Mouse (Mus musculus): Measurements from ENCODE around the gene C1qb.

C1qb gene

GRCm38 (mm10) chr4:136893691-136894543 lies 7.9 kb upstream of the C1qb start:
- DNase-seq (ENCODE audit: low spot score), result no peak

DNA sequence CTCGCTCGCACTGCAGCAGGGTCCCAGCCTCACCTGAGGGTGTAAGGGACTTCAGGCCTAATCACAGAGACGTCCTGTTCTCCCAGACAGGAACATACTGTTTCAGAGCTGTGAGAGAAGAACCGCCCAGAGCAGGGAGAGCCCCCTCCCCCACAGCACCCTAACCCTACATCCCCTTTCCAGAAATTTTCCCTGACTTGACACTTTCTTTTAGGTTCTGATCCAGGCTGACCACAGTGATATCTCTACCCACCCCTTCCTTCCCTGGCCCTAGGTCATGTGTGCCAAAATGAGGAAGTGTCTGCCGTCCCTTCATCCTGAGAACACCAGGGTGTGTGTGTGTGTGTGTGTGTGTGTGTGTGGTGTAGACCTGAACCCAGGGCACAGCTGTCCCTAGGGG lies 6.8 kb upstream of the C1qb start, which contains the start of gene C1qc:
Gene C1qc, minus strand, starts transcription at position 255 of the 400 bp plus-strand sequence.
- no peak for DNase-seq (ENCODE audit: low spot score)

- no peak for DNase-seq (ENCODE audit: low spot score)
Measured at GRCm38 (mm10) chr4:136892371-136892770, 6.4 kb upstream of the C1qb start.

DNA sequence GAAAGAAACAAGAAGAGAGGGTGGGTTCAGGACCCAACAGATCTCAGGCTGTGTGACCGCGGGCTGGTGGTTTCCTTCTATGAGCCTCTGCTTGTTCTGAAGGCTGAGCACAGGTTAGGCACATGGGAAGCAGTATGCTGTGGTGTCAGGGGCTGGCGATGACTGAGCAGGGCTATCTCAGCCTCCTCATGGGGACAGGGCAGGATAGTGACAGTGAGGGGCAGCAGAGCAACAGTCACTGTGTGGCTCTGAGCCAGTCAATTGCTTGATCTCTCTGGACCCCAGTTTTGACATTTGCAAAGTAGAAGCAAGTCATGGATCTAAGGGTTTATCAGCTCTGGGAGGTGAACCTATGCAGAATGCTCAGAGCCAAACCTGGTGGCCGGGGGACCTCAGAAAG lies 5.1 kb upstream of the C1qb start:
- no peak for DNase-seq (ENCODE audit: low spot score)

DNA sequence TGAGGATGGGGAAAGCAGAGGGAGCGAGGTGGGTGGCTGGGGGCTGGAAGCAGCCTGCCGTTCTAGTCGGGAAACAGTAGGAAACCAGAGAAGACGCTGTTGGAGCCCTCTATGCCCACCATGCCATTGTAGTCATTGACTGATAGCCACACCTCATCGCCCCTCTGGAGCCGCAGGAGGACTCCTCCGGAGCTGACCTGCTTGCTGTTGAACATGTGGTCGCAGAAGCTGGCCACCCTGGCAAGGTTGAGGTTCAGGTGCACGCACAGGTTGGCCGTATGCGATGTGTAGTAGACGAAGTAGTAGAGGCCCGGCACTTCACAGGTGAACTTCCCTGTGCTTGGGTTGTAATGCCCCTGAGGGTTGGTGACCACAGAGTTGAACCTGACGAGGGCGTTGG lies 4.0 kb upstream of the C1qb start:
- no peak for DNase-seq (ENCODE audit: low spot score)

- DNase-seq (ENCODE audit: low spot score), result no peak
Measured at GRCm38 (mm10) chr4:136887714-136888113, 1.7 kb upstream of the C1qb start.

DNA sequence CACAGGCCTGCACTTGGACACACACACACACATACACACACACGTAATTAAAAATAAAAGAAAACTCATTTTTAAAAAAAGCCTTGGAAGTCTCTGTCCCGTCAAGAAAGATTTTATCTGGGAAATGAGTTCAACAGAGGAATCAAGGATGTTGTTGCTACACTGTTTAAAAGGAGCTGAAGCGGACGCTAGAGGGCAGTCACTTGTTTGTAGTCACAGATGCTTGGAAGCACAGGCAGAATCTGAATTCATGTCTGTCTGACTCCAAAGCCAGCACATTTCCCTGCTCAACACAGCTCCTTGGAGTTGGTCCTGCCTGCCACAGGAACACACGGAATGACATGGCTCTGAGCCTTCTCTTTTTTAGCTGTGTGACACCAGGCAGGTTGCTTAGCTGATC lies 7.4 kb downstream of the C1qb start:
- DNase-seq (ENCODE audit: low spot score), result no peak

- DNase-seq (ENCODE audit: low spot score), result no peak
Measured at GRCm38 (mm10) chr4:136878171-136878570, 7.8 kb downstream of the C1qb start.

DNA sequence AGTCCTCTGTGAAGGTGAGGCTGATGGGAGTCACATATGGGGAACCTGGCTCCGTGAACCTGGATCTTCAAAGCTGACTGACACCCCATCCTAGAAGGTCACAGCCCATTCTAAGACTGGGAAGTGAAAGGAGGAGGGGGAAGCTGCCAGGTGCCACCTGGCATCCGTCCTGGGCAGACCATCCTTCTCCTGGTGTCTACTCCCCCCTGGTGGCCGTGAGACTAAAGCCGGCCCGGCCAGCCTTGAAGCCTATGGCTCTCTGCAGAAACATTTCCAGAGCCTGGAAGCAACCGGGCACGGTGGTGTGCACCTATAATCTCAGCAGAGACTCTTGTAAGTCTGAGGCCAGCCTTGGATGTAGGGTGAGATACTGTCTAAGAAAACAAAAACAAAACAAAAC lies 9.0 kb downstream of the C1qb start:
- peak; percentile 16 for DNase-seq (ENCODE audit: low spot score)

GRCm38 (mm10) chr4:136875012-136875411 lies 11.0 kb downstream of the C1qb start:
- DNase-seq (ENCODE audit: low spot score), result no peak

GRCm38 (mm10) chr4:136868371-136868770 lies 17.6 kb downstream of the C1qb start:
- no peak for DNase-seq (ENCODE audit: low spot score)

DNA sequence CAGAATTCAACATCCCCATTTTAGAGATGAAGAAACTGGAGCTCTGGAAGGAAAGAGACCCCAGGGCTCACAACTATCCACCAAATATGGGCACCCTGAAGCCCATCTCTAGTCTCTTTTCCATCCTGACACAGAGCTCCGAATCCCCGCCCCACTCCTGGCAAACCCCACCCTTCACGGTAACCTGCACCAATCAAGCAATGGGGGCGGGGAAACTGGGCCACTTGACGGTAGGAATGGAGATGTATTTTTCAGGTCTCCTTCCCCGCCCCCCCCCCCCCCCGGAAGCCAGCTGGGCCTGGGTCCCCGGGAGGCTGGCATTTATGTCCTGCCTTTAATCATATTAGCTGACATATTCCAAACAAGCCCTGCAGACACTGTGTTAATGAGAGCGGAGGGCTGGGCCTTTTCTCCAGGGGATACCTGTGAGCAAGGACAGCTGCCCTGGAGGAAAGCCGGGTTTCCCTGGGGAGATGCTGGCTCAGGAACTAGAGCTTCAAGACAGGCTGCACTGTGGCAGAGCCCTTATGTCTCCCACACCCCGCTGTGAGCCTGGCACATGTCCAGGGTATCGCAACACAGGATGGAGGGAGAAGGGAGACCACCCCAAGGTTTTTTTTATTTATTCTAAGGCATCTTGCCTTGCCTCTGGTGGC lies 18.2 kb downstream of the C1qb start:
- DNase-seq (ENCODE audit: low spot score), result no peak

DNA sequence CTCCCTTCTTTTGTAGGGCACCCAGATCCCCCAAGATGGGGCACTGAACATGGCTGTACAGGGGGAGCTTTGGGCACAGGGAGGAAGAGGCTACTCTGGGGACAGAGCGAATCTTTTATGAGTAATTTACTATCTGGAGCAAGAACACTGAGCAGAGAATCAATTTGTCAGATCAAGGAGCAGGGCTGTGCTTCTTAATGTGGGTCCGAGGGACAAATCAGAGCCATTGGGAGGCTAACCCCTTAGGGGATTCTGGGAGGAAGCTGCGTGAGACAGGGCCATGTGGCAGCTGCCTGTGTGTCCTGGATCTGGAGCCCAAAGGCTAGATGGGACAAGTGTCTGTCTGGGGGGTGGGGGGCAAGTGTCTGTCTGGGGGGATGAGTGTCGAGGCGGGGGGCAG lies 20.5 kb downstream of the C1qb start:
- no peak for DNase-seq (ENCODE audit: low spot score)

- no peak for DNase-seq (ENCODE audit: low spot score)
Measured at GRCm38 (mm10) chr4:136864751-136865470, 21.1 kb downstream of the C1qb start.

DNA sequence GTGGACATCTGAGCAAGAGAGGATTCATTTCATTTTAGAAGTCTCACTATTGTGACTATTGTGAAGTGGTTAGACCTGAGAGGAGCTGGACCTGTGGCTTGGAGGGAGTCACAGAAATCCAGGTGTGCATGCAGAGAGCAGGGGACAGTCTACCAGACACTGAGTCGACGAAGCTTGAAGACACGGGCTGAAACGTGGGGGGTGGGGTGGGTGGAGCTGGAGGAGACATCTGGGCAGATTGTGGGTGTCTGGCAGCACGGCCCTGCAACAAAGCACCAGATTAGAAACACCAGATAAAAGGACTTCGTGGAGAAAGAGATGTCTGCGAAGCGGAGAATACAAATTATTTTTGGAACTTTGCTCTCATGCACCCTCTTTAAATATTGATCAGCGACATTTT lies 22.5 kb downstream of the C1qb start:
- DNase-seq (ENCODE audit: low spot score), result no peak

DNA sequence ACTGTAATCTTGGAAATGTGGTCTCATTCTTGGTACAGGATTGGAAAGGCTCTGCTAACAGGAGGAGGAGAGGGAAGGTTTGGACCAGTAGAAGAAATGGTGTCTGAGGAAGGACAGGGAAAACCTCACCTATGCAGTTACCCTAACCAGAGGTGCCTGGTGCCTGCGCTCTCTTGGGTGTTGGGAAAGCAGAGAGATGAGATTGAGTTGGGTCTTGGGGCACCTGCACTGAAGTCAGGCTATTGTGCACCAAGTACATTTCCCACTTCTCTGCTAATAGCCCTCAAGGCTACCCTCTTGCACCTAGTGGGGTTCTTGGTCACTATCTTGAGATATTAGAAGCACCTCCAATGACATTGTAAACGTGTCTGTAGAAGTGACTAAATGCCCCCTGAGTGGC lies 23.6 kb downstream of the C1qb start:
- DNase-seq (ENCODE audit: low spot score), result no peak

- DNase-seq (ENCODE audit: low spot score), result no peak
Measured at GRCm38 (mm10) chr4:136861806-136862205, 24.2 kb downstream of the C1qb start.

DNA sequence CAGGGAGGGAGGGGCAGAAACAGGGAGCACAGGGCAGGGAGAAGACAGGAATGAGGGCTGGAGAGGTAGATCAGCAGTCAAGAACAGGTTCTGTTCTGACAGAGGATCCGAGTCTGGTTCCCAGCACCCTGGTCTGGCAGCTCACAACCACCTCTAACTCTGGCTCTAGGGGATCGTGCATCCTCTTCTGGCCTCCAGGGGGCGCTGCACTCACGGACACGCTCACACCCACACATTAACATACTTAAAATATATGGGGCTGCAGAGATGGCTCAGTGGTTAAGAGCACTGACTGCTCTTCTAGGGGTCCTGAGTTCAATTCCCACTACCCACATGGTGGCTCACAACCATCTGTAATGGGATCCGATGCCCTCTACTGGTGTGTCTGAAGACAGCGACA lies 26.0 kb downstream of the C1qb start:
- no peak for DNase-seq (ENCODE audit: low spot score)

DNA sequence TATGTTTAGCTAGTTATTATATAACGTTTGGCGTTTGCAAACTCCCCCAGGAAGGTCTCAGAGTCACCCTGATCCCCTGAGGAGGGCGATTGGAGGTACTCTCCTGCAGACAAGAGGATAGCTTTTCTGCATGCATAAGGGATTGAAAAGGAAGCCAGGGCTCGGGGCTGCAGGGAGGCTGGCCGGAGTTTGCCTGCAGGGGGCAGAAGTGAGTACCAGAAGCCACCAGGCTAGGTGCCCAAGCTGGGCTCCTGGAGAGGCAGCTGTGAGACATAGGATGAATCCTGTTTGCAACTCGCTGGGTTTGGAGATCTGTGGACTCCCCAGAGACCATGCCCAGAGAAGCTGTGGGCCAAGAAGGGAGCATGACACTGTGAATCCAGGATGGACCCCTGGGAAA lies 30.9 kb downstream of the C1qb start:
- DNase-seq (ENCODE audit: low spot score), result no peak

DNA sequence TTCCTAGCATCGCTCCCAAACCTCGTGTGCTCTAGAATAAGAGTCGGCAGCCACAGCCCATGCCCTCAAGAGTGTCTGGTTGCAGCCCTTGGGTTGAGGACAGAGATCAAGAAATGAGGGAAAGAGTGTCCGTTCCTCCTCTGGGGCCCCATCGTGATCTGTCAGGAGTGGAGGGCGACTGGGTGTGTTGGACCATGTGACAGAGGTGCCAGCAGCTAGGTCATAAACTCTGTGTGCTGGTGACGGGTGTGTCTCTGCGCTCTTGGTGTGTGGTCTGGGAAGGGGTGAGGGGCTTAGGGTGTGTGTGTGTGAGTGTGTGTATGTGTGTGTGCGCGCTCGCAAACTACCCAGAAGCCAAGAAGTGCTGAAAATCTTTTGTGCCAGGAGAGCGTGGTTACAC lies 33.0 kb downstream of the C1qb start:
- DNase-seq (ENCODE audit: low spot score), result no peak

DNA sequence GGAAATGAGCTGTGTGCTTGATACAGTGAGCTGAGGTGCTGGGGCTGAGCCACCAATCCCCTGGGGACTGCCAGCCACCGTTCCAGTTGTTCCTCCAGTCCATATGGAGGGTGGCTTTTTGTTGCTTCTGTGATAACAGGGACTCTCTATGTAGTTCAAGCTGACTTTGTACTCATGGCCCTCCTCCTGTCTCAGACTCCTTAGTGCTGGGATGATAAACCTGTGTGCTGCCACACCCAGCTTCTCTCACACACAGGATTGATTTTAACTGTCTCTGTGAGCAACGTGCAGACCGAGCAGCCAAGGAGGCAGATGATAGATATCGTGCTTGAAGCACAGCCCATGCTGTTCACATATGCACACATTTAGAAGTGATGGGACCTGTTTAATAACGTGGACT lies 33.9 kb downstream of the C1qb start:
- DNase-seq (ENCODE audit: low spot score), result no peak

DNA sequence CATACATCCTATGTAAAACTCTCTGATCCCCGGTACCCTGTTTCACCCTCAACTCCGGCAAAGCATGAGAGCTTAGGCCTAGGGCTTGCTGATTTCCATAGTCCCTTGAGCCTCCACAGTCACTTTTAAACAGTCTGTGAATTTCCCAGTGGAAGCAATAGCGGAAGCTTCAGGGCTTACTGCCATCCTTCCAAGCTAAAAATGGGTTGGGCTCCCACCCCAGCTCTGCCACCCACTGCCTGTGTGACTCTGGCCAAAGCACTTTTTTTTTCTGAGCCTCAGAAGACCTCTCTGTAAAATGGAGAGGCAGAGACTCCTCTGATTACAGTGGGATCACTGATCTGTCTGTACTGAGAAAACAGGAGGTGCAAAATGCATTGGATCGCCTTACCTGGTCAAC lies 37.4 kb downstream of the C1qb start:
- DNase-seq (ENCODE audit: low spot score), result no peak

- DNase-seq (ENCODE audit: low spot score), result no peak
Measured at GRCm38 (mm10) chr4:136847166-136847565, 38.8 kb downstream of the C1qb start.
